Mouse (Mus musculus): Measurements from ENCODE around the gene Mb21d2.

- TF ChIP-seq TAL1 (IDR thresholded peaks at IDR 0.05; ENCODE audit: low read length) (no peak), GATA1 (IDR thresholded peaks at IDR 0.05; ENCODE audit: low read length) (no peak)
Measured at GRCm38 (mm10) chr16:28821774-28822173, 107.7 kb downstream of the Mb21d2 start.
